Mouse (Mus musculus): Measurements from ENCODE around the gene Hsd17b1. TPM values are rescaled to one million over a fixed set of nuclear protein-coding genes. Genes with fewer than 3 reads are reported as not detected.

The Hsd17b1 gene
- polyA plus RNA-seq, 1 experiment: not detected

DNA sequence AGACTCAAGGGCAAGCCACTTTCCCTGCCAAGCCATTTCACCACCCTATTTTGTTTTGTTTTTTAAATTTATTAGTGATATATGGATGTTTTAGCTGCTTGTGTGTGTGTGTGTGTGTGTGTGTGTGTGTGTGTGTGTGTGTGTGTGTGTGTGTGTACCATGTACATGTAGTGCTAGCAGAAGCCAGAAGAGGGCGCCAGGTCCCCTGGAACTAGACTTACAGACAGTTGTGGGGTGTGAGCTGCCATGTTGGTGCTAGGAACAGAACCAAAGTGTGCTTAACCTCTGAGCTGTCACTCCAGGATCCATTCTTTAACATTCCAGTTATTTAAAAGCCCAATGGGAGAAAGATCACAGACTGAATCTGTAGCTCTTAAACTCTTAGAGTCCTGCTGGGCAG, 48.9 kb downstream of the Hsd17b1 start:
- Histone ChIP-seq H3K36me3 (ENCODE audit: control insufficient read depth, insufficient read depth) (peaks cover 38% of the 10 kb centered on the region), H3K79me3 (ENCODE audit: low read depth) (no peaks in the 10 kb centered on the region), H3K4me3 (ENCODE audit: insufficient read depth, poor library complexity, severe bottlenecking) (no peak overlapping the region), H3K27me3 (ENCODE audit: control insufficient read depth, insufficient read depth, insufficient read length) (no peaks in the 10 kb centered on the region), H3ac (ENCODE audit: control insufficient read depth, insufficient read length, low read depth) (no peak overlapping the region), H3K79me2 (ENCODE audit: control insufficient read depth, insufficient read depth) (peaks cover 6% of the 10 kb centered on the region)
- no peak for TF ChIP-seq CTCF (IDR thresholded peaks at IDR 0.05; ENCODE audit: control insufficient read depth, insufficient read depth, insufficient read length)
- TF ChIP-seq USF1 (IDR thresholded peaks at IDR 0.05; ENCODE audit: low read depth): no peak
- no peak for TF ChIP-seq MYOD1 (IDR thresholded peaks at IDR 0.05; ENCODE audit: control insufficient read depth, insufficient read length, low read depth)
- TF ChIP-seq MYOG (IDR thresholded peaks at IDR 0.05; ENCODE audit: control insufficient read depth, extremely low read depth, insufficient read length): no peak
- TF ChIP-seq MAX (IDR thresholded peaks at IDR 0.05): no peak
- TF ChIP-seq FOSL1 (IDR thresholded peaks at IDR 0.05; ENCODE audit: insufficient read depth, low read length, poor library complexity, severe bottlenecking): no peak
- no peak for TF ChIP-seq CEBPB (IDR thresholded peaks at IDR 0.05; ENCODE audit: low read depth)

- H3K79me2 ChIP-seq (ENCODE audit: control insufficient read depth, insufficient read depth): no peaks in the 10 kb centered on the region
- no peaks in the 10 kb centered on the region for H3K79me3 ChIP-seq (ENCODE audit: low read depth)
- TF ChIP-seq CTCF (IDR thresholded peaks at IDR 0.05; ENCODE audit: control insufficient read depth, insufficient read depth, insufficient read length) (no peak), MAX (IDR thresholded peaks at IDR 0.05) (no peak), MYOG (IDR thresholded peaks at IDR 0.05; ENCODE audit: control insufficient read depth, extremely low read depth, insufficient read length) (no peak), USF1 (IDR thresholded peaks at IDR 0.05; ENCODE audit: low read depth) (no peak), CEBPB (IDR thresholded peaks at IDR 0.05; ENCODE audit: low read depth) (no peak), MYOD1 (IDR thresholded peaks at IDR 0.05; ENCODE audit: control insufficient read depth, insufficient read length, low read depth) (no peak), FOSL1 (IDR thresholded peaks at IDR 0.05; ENCODE audit: insufficient read depth, low read length, poor library complexity, severe bottlenecking) (no peak)
- H3ac ChIP-seq (ENCODE audit: control insufficient read depth, insufficient read length, low read depth): no peak overlapping the region
- no peaks in the 10 kb centered on the region for H3K27me3 ChIP-seq (ENCODE audit: control insufficient read depth, insufficient read depth, insufficient read length)
- peaks cover 19% of the 10 kb centered on the region for H3K36me3 ChIP-seq (ENCODE audit: control insufficient read depth, insufficient read depth)
- H3K4me3 ChIP-seq (ENCODE audit: insufficient read depth, poor library complexity, severe bottlenecking): no peak overlapping the region
These were observed 50.9 kb downstream of the Hsd17b1 start for GRCm38 (mm10) chr11:101128996-101129577.

Small RNAs within 50 kb of the gene (microRNA-seq; reads per million reads assigned to microRNA genes)
- gene Mir6928 (ENCODE audit: borderline microRNAs expressed): 0.80 reads per million, percentile 17 among the genes with 10 or more reads in this experiment

Other genes with a start within 250 kb of the Hsd17b1 start
- 2.4 TPM for gene Stat5b, start 227.7 kb upstream of the Hsd17b1 start, polyA plus RNA-seq (2012; fragmentation: generic; extraction: Trizol)
- 13.3 TPM for gene Stat5a, start 219.1 kb upstream of the Hsd17b1 start, polyA plus RNA-seq (2012; fragmentation: generic; extraction: Trizol)
- gene Stat3, start 138.9 kb upstream of the Hsd17b1 start, polyA plus RNA-seq (2012; fragmentation: generic; extraction: Trizol): 36.1 TPM
- gene Cavin1, start 107.5 kb upstream of the Hsd17b1 start, polyA plus RNA-seq (2012; fragmentation: generic; extraction: Trizol): 418 TPM
- gene Atp6v0a1, start 69.0 kb upstream of the Hsd17b1 start, polyA plus RNA-seq (2012; fragmentation: generic; extraction: Trizol): 22.8 TPM
- 7.3 TPM for gene Naglu, start 8.4 kb upstream of the Hsd17b1 start, polyA plus RNA-seq (2012; fragmentation: generic; extraction: Trizol)
- 31.0 TPM for gene Coasy, start 4.2 kb downstream of the Hsd17b1 start, polyA plus RNA-seq (2012; fragmentation: generic; extraction: Trizol)
- 39.7 TPM for gene Mlx, start 8.9 kb downstream of the Hsd17b1 start, polyA plus RNA-seq (2012; fragmentation: generic; extraction: Trizol)
- 24.0 TPM for gene Psmc3ip, start 17.0 kb downstream of the Hsd17b1 start, polyA plus RNA-seq (2012; fragmentation: generic; extraction: Trizol)
- gene Retreg3, start 41.5 kb downstream of the Hsd17b1 start, polyA plus RNA-seq (2012; fragmentation: generic; extraction: Trizol): 25.7 TPM
- 115 TPM for gene Tubg1, start 41.5 kb downstream of the Hsd17b1 start, polyA plus RNA-seq (2012; fragmentation: generic; extraction: Trizol)
- 0.13 TPM for gene Tubg2, start 77.5 kb downstream of the Hsd17b1 start, polyA plus RNA-seq (2012; fragmentation: generic; extraction: Trizol)
- gene Cntnap1, start 92.1 kb downstream of the Hsd17b1 start, polyA plus RNA-seq (2012; fragmentation: generic; extraction: Trizol): 0.28 TPM
- 18.3 TPM for gene Plekhh3, start 92.9 kb downstream of the Hsd17b1 start, polyA plus RNA-seq (2012; fragmentation: generic; extraction: Trizol)
- 0.18 TPM for gene Ccr10, start 97.0 kb downstream of the Hsd17b1 start, polyA plus RNA-seq (2012; fragmentation: generic; extraction: Trizol)
- 4.5 TPM for gene Ezh1, start 148.1 kb downstream of the Hsd17b1 start, polyA plus RNA-seq (2012; fragmentation: generic; extraction: Trizol)
- gene Ramp2, start 167.6 kb downstream of the Hsd17b1 start, polyA plus RNA-seq (2012; fragmentation: generic; extraction: Trizol): 0.66 TPM
- 116 TPM for gene Vps25, start 175.3 kb downstream of the Hsd17b1 start, polyA plus RNA-seq (2012; fragmentation: generic; extraction: Trizol)
- gene Wnk4, start 182.2 kb downstream of the Hsd17b1 start, polyA plus RNA-seq (2012; fragmentation: generic; extraction: Trizol): 0.49 TPM
- gene Cntd1, start 200.6 kb downstream of the Hsd17b1 start, polyA plus RNA-seq (2012; fragmentation: generic; extraction: Trizol): 0.05 TPM
- 85.2 TPM for gene Coa3, start 200.7 kb downstream of the Hsd17b1 start, polyA plus RNA-seq (2012; fragmentation: generic; extraction: Trizol)
- 103 TPM for gene Becn1, start 223.9 kb downstream of the Hsd17b1 start, polyA plus RNA-seq (2012; fragmentation: generic; extraction: Trizol)
- gene Psme3, start 237.8 kb downstream of the Hsd17b1 start, polyA plus RNA-seq (2012; fragmentation: generic; extraction: Trizol): 89.9 TPM
- 1.2 TPM for gene Aoc2, start 246.7 kb downstream of the Hsd17b1 start, polyA plus RNA-seq (2012; fragmentation: generic; extraction: Trizol)